Mouse (Mus musculus) megakaryocyte progenitor cell, adult 5-6 weeks (primary cell): ENCODE results near the gene Fam222b. TPM values are rescaled to one million over a fixed set of nuclear protein-coding genes. Genes with fewer than 3 reads are reported as not detected.
"Not testable (repeated sequence)": the region's sequence is repeated elsewhere in the genome, so short reads cannot be mapped to it uniquely, and the experiment has no call there.

Experiments
- ATAC-seq: replicated peaks from 2 replicates; pipeline ENCODE4 v1.8.0; 2016; ENCODE audit warnings: mild to moderate bottlenecking, moderate TSS enrichment, inconsistent platforms; ENCODE audit not compliant: poor library complexity
- total RNA-seq, 2 experiments: library from RNA; stranded (forward) in 1 of 2; stranded (reverse) in 1 of 2; fragments of 157-497, 149-512 nt in 1 of 2; fragments of 200-1000 nt in 1 of 2; gene quantifications; 2 replicates each; pipeline versions ENCODE4 v1.2.3 to v1.2.4; 2015 to 2017

Gene Fam222b
- total RNA-seq, 2 experiments from 2014 or later, result 6.0 to 20.3 TPM

DNA sequence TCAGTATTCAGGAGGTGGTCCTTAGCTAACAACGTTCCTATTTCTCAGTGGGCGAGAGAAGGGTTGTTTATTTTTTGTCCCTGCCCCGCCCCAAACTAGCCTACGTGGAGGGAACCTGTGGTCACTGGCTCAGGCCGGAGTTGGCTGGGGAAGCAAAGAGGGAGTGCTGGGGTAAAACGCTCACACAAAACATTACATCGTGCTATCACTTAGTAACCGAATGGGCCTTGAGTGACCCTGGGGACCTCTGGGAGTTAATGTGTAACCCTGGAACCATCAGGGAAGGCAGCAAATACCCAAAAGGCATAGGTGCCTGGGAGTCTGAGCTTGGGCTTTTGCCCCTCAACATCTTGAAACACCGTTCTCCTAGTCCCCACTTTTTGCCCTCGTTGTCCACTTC is 83.0 kb downstream of the Fam222b start:
- ATAC-seq, result peak; percentile 5; the same call in 1 of the 2 replicates

DNA sequence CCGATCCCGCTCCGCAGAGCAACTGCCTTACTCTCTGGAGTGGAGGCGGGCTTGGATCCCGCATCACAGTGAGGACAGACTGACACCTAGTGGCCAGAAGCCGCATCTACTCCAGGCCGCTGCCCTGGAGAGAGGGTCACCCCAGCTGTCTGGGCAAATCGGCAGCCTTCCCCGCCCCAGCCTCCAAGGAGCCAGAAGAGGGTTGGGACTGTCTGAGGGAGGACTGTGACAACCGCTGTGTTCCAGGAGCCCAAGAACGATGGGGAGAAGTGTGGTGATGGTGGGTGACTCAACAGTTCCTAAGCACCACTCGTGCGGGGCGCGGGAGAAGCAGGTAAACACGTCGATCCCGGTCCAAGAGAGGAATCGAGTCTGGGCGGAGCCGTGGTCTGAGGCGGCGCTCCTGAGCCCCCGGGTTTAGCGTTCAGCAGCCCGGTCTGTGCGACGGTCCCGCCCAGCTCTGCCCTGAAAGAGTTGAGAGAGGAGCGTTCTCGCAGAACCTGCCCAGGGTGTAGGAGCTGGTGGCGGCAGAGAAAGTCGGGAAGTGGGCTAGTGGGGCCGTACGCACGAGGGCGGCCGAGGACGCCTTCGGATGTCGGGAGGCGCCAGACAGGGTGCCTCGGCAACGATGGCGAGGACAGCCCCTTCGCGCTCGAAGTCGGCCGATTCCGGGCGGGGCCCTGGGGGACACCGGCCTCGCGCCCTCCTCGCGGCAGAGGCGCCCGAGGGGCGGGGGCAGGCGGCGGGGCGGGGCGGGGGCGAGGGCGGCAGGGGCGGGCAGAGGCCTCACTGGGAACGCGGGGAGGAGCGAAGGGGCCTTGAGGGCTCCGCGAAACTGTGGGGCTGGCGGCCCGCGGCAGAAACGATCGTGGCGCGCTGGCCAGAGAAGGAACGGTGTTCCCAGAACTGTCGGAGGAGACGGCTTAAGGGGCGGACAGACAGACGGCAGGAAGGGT is 83.7 kb downstream of the Fam222b start:
- ATAC-seq, result peak; percentile 59

DNA sequence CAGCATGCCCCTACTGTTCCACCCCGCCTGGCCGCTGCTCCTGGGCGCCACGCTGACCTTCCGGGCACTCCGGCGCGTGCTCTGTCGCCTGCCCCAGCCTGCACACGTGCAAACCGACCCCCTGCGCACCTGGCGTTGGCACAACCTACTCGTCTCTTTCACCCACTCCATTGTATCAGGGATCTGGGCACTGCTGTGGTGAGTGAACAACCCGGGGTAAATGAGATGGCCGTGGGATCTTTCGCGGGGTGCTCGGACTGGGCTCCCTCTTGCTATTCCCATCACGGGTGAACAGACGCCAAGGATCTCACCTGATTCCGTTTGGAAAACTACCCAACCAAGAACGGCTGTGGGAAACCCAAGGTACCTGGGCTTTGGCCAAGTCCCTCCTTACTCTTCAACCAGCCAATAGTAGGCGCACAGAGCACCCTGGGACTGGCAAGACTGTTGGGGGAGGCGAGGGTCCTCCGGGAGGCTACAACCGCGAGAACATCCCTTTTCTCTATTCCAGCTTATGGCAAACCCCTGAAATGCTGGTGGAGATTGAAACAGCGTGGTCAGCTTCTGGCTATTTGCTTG is 84.5 kb downstream of the Fam222b start:
- peak; percentile 9; the same call in 1 of the 2 replicates for ATAC-seq

DNA sequence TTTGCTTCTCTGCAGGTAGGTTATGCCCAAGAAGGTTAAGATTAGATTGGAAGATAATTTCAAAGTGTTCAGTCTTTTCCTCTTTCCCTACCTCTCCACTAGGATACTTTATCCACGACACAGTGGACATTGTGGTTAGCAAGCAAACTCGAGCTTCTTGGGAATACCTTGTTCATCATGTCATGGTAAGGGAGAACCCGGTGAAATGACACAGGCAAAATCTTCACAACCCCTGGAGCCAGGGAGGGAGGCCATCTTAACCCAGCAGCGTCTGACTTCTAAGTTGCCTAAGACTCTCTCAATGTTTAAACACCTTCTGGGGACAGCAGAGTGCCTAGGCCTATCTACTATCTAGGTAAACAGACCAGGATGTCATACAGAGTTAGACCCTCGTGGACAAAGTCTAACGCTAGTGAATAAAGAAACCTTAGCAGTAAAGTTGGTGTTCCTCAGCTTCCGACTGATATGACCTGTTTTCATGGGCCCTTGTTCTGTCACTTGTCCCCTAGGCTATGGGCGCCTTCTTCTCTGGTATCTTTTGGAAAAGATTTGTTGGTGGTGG is 85.1 kb downstream of the Fam222b start:
- no peak for ATAC-seq

DNA sequence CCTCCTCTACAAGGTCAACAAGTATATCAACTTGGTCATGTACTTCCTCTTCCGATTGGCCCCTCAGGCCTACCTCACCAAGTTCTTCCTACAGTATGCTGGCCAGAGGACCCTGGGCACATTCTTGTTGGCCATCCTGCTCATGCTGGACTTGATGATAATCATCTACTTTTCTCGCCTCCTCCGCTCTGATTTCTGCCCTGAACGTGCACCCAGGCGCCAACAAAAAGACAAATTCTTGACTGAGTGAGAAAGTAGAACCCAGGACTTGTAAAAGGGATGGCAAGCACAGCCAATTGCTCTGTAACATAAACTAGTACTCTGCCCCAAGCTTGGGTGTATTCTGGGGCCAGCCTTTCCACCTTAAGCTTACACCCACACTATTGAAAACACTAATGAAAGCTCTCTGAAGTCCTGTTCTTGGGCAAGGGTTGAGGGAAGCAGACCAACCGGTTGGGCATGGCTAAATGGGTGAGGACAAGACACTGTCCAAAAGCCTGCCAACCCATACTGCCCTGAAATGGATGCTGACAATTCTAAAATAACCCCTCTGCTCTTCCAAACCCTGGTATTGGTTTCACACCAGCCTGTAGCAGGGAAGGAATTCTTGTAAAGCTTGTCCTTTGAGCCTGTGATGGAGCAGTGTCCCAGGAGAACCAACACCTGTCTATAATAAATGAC is 85.8 kb downstream of the Fam222b start:
- no peak for ATAC-seq

DNA sequence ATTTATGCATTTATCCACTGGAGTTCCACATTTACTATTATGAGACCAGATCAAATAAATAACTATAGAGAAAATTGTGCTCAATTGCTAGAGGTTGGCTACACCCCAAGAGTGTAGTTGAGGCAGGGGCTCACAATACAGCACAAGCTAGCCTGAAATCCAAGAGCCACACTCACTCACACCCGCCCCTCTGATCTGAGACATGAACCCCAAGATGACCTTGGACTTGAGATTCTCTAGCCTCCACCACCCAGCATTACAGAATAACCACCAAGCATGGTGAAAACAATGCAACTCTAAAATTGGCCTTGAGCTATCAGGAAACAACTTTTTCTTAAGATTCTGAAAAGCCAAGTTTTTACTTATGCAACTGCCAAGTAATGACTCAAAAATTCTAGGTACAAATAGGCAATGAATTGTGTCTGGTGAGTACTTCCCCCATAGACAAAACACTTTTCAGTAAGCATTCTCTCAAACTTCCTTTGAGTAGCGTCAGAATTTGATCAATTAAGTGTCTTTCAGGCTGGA is 87.4 kb downstream of the Fam222b start:
- ATAC-seq, result no peak

DNA sequence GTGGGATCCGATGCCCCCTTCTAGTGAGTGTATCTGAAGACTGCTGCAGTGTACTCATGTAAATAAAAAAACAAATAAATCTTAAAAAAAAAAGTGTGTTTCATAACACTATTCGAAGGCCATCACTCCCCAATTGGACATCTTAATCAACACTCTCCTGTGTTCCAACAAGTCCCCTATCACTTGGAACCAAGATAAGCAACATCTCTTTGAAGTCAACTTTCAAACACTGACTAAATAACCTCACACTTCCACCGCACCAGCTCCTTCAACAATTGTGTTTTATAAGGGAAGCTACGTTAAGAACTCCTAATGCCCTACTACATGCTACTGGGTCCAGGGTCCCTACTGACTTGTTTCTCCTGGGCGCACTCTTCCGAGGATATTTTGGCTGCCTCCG is 88.0 kb downstream of the Fam222b start:
- ATAC-seq, result no peak

DNA sequence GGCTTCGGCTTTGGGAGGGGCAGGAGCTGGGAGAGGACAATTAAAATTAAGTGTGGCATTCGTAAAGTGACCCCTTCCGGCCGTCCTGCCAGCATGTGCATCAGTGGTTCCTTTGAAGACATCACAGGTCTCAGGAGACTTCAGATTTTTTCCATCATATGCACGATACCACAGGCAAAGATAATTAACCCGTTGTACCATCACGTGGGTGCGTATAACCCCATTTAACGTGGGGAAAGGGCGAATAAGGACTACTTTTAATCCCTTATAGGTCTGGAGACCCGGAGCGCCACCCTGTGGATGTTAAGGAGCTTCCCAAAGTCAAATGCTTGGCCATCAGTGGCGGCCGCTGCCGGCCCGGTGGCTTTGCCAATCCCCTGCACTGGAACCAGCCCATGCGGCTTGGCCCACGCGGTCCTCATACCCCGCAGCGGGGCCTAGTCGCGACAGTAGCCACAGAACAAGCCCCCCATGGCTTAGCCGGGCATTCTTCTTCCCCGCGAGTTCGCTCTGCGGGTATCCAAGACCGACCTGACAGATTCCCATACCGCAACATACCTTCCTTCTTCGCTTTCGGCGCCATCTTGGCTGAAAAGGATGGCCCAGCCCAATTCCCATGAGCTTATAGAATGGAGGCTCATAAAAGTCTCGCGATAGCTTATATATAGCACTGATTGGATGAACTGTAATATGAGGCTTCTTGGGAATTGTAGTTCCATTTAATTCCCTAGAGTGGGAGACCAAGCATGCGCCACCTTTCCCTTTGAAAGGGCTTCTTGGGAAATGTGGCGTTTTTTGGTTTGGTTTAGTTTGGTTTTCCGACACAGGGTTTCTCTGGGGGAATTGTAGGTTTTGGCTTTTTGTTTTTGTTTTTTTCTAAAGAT is 88.7 kb downstream of the Fam222b start, which contains the start of gene Rpl23a:
Rpl23a (minus strand) TSS at position 624 of the 884 bp plus-strand sequence.
- peak; percentile 77 for ATAC-seq

DNA sequence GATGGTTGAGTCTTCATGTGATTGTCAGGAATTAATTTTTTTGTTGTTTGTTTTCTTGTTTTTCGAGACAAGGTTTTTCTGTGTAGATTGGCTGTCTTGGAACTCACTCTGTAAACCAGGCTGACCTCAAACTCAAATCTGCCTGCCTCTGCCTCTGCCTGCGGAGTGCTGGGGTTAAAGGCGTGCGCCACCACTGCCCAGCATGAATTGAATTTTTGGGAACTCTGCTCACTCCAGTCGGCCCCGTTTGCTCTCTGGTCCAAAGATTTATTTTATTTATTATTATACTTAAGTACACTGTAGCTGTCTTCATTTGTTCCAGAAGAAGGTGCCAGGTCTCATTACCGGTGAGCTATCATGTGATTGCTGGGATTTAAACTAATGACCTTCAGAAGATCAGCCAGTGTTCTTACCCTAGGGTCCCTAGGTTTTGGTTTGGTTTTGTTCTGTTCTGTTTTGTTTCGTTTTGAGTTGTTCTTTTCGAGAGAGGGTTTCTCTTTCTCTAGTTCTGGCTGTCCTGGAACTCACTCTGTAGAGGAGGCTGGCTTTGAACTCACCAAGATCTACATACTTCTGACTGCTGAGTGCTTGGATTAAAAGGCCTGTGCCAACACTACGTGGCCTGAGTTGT is 89.5 kb downstream of the Fam222b start:
- no peak for ATAC-seq

DNA sequence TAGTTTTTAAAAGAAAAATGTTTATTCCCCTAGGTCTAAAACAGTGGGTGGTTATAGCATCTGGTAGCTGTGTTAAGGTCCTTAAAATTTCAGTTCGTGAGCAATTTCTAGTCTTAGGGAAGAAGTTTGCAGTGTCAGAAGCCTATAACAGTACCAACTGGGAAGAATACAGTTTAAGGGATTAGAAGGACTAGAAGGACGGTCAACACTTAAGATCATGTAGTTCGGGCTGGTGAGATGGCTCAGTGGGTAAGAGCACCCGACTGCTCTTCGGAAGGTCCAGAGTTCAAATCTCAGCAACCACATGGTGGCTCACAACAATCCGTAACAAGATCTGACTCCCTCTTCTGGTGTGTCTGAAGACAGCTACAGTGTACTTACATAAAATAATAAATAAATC is 90.2 kb downstream of the Fam222b start:
- not testable (repeated sequence) for ATAC-seq

DNA sequence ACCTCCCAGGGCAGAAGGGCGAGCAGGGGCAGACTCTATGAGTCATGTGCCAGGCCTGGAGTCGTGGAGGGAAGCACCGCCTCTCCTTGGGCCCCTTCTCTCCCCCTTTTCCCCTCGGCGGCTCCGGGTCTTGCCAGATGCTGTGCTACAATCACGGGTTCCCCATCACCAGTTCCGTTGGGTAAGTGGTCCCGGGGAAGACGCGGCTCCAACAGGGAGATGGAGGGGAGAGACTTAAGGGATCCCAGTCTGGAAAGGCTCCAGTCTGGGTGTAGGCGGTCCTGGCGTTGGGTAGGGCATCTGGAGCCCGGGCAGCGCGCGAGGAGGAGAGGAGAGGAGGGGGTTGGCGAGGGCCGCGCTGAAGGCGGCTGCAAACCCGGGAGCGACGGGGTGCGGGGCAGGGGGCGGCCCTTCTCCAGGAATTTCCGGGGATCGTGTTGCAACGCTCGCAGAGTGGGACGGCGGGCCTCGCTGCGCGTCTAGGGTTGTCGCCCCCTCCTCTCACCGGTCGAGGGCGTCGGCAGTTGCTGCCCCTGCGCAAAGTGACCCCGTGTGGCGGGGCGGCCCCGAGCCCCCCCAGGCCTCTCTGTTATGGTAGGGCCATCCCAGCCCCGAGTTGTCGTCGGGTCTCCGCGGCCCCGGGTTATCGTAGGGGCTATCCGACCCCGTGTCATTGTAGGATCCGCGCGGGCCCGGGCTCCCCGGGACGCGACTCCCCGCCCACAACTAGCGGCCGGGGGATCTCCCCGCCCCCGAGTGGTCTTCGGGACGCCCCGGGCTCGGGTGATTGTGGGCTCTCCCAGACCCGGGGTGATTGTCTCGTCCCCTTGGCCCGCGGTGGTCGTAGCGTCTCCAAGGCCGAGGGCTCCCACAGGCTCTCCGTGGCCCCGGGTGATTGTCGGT is 94.1 kb downstream of the Fam222b start, which contains the start of gene Rab34:
Rab34 (plus strand) TSS at position 100 of the 903 bp plus-strand sequence.
- ATAC-seq, result 0 out of 2 replicates have a peak, but pooled peaks have one; percentile 27

DNA sequence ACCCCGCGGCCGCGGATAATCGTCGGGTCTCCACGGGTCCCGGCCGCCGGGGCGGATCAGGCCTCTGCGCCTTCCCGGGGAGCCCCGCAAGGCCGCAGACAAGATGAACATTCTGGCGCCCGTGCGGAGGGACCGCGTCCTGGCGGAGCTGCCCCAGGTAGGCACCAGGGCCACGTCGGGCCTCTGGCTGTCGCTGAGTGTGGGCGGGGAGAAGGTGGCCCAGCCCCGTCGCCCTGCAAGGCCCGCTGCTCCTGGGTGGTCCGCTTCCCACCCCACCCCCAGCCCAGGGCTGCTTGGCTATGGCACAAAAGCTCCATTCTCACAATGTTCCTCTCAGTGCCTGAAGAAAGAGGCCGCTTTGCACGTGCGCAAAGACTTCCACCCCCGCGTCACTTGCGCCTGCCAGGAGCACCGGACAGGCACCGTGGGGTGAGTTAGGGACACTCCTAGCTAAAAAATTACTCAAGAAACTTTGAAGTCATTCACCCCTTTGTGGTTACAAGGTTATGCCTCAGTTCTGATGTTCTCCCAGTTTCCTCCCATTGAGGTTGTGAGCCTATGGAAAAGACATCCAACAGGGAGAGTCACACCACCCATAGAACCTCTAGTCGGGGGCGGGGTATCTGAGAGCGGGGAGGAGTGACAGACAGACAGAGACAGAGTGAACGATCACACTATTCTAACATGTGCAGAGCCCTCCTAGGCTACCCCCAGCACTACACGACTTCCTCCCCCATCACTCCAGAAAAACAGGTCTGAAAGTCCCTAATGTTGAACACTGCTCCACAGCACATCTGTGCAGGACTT is 95.0 kb downstream of the Fam222b start:
- ATAC-seq, result no peak

DNA sequence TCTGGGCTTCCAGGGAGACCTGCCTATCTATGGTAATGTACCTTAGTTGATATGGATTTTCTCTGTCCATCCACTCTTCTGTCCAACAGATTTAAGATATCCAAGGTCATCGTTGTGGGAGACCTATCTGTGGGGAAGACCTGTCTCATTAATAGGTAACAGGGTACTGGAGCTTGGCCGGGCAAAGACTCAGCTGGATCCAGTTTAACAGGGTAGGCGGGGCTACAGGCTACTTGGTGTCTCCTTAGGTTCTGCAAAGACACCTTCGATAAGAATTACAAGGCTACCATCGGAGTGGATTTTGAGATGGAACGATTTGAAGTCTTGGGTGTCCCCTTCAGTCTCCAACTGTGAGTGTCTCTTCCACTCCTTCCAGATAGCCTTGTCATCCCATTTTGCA is 95.6 kb downstream of the Fam222b start:
- no peak for ATAC-seq

DNA sequence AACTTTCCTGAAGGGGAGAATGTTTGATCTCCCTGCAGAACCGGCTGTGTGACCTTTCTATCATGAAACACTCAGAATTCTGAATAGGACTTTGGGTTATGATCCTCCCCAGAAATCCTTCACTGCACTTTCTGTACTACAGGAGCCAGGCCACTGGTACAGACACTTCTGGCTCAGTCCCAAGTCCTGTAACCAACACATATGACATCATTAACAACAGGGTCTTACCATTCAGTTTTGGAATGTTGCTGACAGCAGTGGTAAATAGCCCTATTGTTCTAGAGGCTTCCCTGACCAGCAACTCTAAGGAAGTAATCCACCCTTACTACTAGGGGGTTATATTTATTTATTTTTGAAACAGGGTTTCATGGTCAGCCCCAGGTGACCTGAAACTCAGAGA is 98.7 kb downstream of the Fam222b start, which contains the start of gene Proca1:
Proca1 (plus strand) TSS at position 280 of the 400 bp plus-strand sequence.
- no peak for ATAC-seq

DNA sequence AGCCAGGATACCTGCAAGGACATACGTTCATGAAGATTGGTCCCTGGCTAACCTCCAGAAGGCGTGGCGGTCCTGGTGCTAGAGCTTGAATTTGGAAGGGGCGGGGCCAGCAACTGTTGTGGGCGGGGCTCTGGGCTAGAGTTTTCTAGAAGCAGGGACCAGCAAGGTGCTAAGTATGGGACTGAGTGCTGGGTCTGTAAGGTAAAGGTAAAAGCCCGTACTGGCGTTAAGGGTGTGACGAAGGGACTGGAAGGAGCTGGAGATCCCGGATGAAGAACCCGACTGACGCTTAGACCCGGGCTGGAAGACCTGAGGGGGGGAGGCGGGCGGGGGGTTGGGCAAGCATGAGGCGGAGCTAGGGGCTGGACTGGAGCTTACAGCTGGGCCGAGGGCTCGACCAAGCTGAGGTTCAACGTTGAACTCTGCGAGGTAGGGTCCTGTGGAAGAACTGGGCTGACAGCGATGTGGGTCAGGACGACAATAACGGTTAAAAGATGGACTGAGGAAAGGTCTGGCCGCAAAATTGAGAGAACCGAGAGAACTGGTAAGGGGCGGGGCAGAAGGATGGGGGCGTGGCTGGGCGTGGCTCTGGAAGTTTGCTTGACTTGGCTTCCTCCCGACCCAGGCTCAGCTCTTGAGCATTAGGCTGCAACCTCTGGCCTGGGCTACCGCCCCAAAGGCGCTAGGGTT is 100.1 kb downstream of the Fam222b start:
- ATAC-seq, result peak; percentile 96

DNA sequence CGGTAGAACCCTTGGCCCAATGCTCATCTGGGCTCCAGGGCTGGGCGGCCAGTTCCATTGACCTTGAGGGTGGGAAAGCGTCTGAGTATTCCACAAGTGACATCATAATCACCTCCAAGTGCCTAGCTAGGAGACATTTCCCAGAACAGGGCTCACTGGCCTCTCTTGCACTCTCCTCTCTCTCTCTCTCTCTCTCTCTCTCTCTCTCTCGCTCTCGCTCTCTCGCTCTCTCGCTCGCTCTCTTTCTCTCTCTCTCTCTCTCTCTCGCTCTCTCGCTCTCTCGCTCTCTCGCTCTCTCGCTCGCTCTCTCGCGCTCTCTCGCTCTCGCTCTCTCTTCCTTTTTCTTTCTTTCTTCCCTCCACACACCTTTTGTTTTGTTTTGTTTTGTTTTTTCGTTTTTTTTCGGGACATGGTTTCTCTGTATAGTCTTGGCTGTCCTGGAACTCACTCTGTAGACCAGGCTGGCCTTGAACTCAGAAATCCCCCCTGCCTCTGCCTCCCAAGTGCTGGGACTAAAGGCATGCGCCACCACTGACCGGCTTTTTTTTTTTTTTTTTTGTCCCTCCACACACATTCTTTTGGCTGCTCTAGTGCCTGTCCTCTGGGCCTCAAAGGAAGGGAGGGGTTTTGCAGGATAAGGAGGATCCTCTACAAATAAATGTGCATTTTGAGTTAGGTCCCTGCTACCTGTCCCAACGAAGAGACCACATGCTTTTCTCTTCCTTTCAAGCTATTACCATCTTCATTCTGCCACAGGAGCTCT is 100.8 kb downstream of the Fam222b start:
- ATAC-seq, result no peak
